Mouse (Mus musculus): ENCODE measurements around the gene Grcc10. TPM values are rescaled to one million over a fixed set of nuclear protein-coding genes. Genes with fewer than 3 reads are reported as not detected.

Grcc10 gene
- polyA plus RNA-seq (2012; fragmentation: generic; extraction: Trizol) = 287 TPM

DNA sequence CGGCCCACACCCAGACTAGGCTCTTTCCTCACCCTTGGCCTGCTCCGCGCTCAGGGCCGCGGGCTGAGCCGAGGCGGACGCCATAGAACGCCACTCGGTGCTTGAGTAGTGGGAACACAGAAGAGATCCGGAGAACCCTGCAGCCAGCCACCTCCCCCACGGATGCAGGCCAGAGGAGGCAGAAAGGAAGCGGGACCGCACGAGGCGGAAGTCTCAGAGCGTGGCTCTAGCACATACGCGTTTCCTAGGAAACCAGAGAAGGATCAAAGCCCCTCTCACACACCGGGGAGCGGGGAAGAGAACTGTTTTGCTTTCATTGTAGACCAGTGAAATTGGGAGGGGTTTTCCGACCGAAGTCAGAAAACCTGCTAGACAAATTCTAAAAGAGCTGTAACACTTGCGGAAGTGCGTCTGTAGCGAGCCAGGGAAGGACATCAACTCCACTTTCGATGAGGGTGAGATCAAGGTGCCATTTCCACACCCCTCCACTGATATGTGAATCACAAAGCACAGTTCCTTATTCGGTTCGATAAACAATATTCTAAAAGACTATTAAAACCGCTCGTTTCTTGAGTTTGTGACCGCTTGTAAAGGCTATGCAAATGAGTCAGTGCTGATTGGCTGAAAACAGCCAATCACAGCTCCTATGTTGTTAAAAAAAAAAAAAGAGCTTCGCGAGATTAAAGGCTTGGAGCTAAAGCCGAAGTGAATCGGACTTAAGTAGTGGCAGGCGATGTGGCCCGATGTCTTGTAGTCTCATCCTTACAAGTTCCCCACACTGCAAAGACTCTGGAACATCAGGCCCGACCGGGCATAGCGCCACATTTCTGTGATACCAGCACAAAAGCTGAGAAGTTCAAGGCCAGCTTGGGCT is at the start of gene Grcc10:
Gene Grcc10, minus strand, starts transcription at position 487 of the 874 bp plus-strand sequence.
- Histone ChIP-seq H3K36me3 (ENCODE audit: control insufficient read depth, insufficient read depth) (no peaks in the 10 kb centered on the region), H3K27me3 (ENCODE audit: control insufficient read depth, insufficient read depth, insufficient read length) (no peaks in the 10 kb centered on the region), H3K4me3 (peak within 1 kb of the TSS; percentile 67), H3ac (ENCODE audit: control insufficient read depth, insufficient read length) (peak within 1 kb of the TSS; percentile 47), H3K79me2 (ENCODE audit: control insufficient read depth, insufficient read depth) (no peaks in the 10 kb centered on the region), H3K4me2 (ENCODE audit: low read depth) (peak within 1 kb of the TSS; percentile 89)
- TF ChIP-seq TCF12 (IDR thresholded peaks at IDR 0.05; ENCODE audit: insufficient read depth, poor library complexity, severe bottlenecking) = no peak
- no peak for TF ChIP-seq E2F4 (IDR thresholded peaks at IDR 0.05; ENCODE audit: insufficient read depth)
- TF ChIP-seq SRF (IDR thresholded peaks at IDR 0.05; ENCODE audit: control insufficient read depth, insufficient read length, low read depth) = no peak
- TF ChIP-seq POLR2A (IDR thresholded peaks at IDR 0.05; ENCODE audit: insufficient read length, low read depth) = peak; percentile 92
- peak; percentile 53; the same call in 1 of the 2 replicates for TF ChIP-seq CEBPB (IDR thresholded peaks at IDR 0.05; ENCODE audit: insufficient read depth, poor library complexity, severe bottlenecking)
- TF ChIP-seq USF1 (IDR thresholded peaks at IDR 0.05; ENCODE audit: low read depth) = no peak
- peak; percentile 87 for TF ChIP-seq POLR2AphosphoS2 (IDR thresholded peaks at IDR 0.05; ENCODE audit: insufficient read length, low read depth)

DNA sequence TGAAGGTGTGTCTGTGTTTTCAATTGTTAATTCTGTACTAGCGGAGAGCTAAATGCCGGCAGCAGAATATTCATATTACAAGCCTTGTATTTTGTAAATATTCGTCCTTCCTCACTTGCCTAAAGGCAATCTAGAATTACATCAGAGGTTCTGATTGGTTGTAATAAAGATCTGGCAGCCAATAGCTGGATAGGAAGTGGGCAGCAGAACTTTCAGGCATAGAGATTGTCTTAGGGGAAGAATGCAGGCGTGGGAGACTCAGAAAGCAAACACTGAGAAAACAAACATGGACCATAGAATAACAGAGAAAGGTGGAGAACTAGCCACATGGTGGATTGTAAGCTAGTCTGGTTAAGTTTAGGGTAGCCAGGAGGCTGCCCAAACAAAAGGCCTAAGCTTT is 48.9 kb upstream of the Grcc10 start:
- H3K36me3 ChIP-seq (ENCODE audit: control insufficient read depth, insufficient read depth) = no peaks in the 10 kb centered on the region
- H3K4me3 ChIP-seq = no peak overlapping the region
- no peaks in the 10 kb centered on the region for H3K27me3 ChIP-seq (ENCODE audit: control insufficient read depth, insufficient read depth, insufficient read length)
- no peak overlapping the region for H3ac ChIP-seq (ENCODE audit: control insufficient read depth, insufficient read length)
- TF ChIP-seq USF1 (IDR thresholded peaks at IDR 0.05; ENCODE audit: low read depth) = no peak
- no peak for TF ChIP-seq REST (IDR thresholded peaks at IDR 0.05; ENCODE audit: insufficient read depth, insufficient read length)
- TF ChIP-seq POLR2AphosphoS2 (IDR thresholded peaks at IDR 0.05; ENCODE audit: insufficient read length, low read depth) = no peak
- TF ChIP-seq MAX (IDR thresholded peaks at IDR 0.05; ENCODE audit: low read depth) = no peak
- TF ChIP-seq MYOG (IDR thresholded peaks at IDR 0.05; ENCODE audit: control insufficient read depth in 1 of 3, insufficient read depth in 1 of 3, insufficient read length in 2 of 3, low read depth in 2 of 3) = no peak
- TF ChIP-seq TCF3 (IDR thresholded peaks at IDR 0.05; ENCODE audit: insufficient read length, low read depth) = no peak
- TF ChIP-seq E2F4 (IDR thresholded peaks at IDR 0.05; ENCODE audit: insufficient read depth) = no peak
- no peak for TF ChIP-seq CEBPB (IDR thresholded peaks at IDR 0.05; ENCODE audit: insufficient read depth, poor library complexity, severe bottlenecking)
- TF ChIP-seq SRF (IDR thresholded peaks at IDR 0.05; ENCODE audit: control insufficient read depth, insufficient read length, low read depth) = no peak
- TF ChIP-seq TCF12 (IDR thresholded peaks at IDR 0.05; ENCODE audit: insufficient read depth, poor library complexity, severe bottlenecking) = no peak
- TF ChIP-seq POLR2A (IDR thresholded peaks at IDR 0.05; ENCODE audit: insufficient read length, low read depth) = no peak
- TF ChIP-seq MYOD1 (IDR thresholded peaks at IDR 0.05; ENCODE audit: control insufficient read depth in 1 of 3, insufficient read length in 2 of 3, low read depth in 2 of 3) = no peak
- no peak overlapping the region for H3K4me2 ChIP-seq (ENCODE audit: low read depth)
- no peaks in the 10 kb centered on the region for H3K79me2 ChIP-seq (ENCODE audit: control insufficient read depth, insufficient read depth)

DNA sequence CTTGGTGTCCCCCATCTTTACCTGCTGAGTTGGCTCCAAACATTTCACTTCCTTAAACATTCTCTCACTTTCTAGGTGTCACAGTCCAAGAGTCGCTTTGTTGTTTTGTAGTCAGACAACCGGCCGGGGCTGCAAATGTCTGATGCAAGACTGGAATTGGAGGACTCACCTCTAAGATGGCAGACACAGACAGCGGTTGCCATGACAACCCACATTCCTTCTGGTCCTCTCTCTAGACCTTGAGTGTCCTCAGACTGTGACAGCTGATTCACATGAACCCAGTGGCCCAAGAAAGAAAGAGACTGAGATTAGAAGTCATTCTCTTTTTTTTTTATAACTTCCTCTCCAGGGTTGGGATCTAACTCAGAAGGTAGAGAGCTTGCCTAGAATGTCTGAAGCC is 48.3 kb upstream of the Grcc10 start:
- Histone ChIP-seq H3ac (ENCODE audit: control insufficient read depth, insufficient read length) (no peak overlapping the region), H3K36me3 (ENCODE audit: control insufficient read depth, insufficient read depth) (no peaks in the 10 kb centered on the region), H3K79me2 (ENCODE audit: control insufficient read depth, insufficient read depth) (no peaks in the 10 kb centered on the region), H3K27me3 (ENCODE audit: control insufficient read depth, insufficient read depth, insufficient read length) (no peaks in the 10 kb centered on the region), H3K4me2 (ENCODE audit: low read depth) (no peak overlapping the region), H3K4me3 (no peak overlapping the region)
- no peak for TF ChIP-seq TCF3 (IDR thresholded peaks at IDR 0.05; ENCODE audit: insufficient read length, low read depth)
- no peak for TF ChIP-seq CEBPB (IDR thresholded peaks at IDR 0.05; ENCODE audit: insufficient read depth, poor library complexity, severe bottlenecking)
- no peak for TF ChIP-seq TCF12 (IDR thresholded peaks at IDR 0.05; ENCODE audit: insufficient read depth, poor library complexity, severe bottlenecking)
- TF ChIP-seq E2F4 (IDR thresholded peaks at IDR 0.05; ENCODE audit: insufficient read depth) = no peak
- no peak for TF ChIP-seq USF1 (IDR thresholded peaks at IDR 0.05; ENCODE audit: low read depth)
- no peak for TF ChIP-seq MYOG (IDR thresholded peaks at IDR 0.05; ENCODE audit: control insufficient read depth in 1 of 3, insufficient read depth in 1 of 3, insufficient read length in 2 of 3, low read depth in 2 of 3)
- no peak for TF ChIP-seq MAX (IDR thresholded peaks at IDR 0.05; ENCODE audit: low read depth)
- no peak for TF ChIP-seq SRF (IDR thresholded peaks at IDR 0.05; ENCODE audit: control insufficient read depth, insufficient read length, low read depth)
- no peak for TF ChIP-seq POLR2A (IDR thresholded peaks at IDR 0.05; ENCODE audit: insufficient read length, low read depth)
- TF ChIP-seq REST (IDR thresholded peaks at IDR 0.05; ENCODE audit: insufficient read depth, insufficient read length) = no peak
- TF ChIP-seq POLR2AphosphoS2 (IDR thresholded peaks at IDR 0.05; ENCODE audit: insufficient read length, low read depth) = no peak
- TF ChIP-seq MYOD1 (IDR thresholded peaks at IDR 0.05; ENCODE audit: control insufficient read depth in 1 of 3, insufficient read length in 2 of 3, low read depth in 2 of 3) = no peak

DNA sequence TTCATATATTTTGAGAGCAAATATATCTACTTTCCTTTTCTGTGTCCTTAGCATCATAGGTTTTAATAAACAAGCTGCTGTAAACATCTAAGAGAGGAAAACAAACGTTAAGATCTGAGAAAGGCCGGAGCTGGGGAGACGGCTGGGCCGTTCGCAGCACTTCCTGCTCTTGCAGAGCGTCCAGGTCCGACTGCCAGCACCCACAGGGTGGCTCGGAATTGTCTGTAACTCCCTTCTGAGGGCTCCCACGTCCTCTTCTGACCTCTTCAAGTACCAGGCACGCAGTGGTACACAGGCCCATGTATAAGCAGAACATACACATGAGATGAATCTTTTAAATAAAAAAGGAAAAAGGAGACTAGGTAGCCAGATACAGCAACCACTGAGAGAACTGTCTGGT is 46.5 kb upstream of the Grcc10 start:
- Histone ChIP-seq H3K79me2 (ENCODE audit: control insufficient read depth, insufficient read depth) (no peaks in the 10 kb centered on the region), H3K27me3 (ENCODE audit: control insufficient read depth, insufficient read depth, insufficient read length) (no peaks in the 10 kb centered on the region), H3ac (ENCODE audit: control insufficient read depth, insufficient read length) (no peak overlapping the region), H3K4me2 (ENCODE audit: low read depth) (no peak overlapping the region), H3K4me3 (no peak overlapping the region), H3K36me3 (ENCODE audit: control insufficient read depth, insufficient read depth) (no peaks in the 10 kb centered on the region)
- TF ChIP-seq SRF (IDR thresholded peaks at IDR 0.05; ENCODE audit: control insufficient read depth, insufficient read length, low read depth) (no peak), MAX (IDR thresholded peaks at IDR 0.05; ENCODE audit: low read depth) (no peak), POLR2A (IDR thresholded peaks at IDR 0.05; ENCODE audit: insufficient read length, low read depth) (no peak), CEBPB (IDR thresholded peaks at IDR 0.05; ENCODE audit: insufficient read depth, poor library complexity, severe bottlenecking) (no peak), POLR2AphosphoS2 (IDR thresholded peaks at IDR 0.05; ENCODE audit: insufficient read length, low read depth) (no peak), TCF3 (IDR thresholded peaks at IDR 0.05; ENCODE audit: insufficient read length, low read depth) (no peak), MYOG (IDR thresholded peaks at IDR 0.05; ENCODE audit: control insufficient read depth in 1 of 3, insufficient read depth in 1 of 3, insufficient read length in 2 of 3, low read depth in 2 of 3) (no peak), REST (IDR thresholded peaks at IDR 0.05; ENCODE audit: insufficient read depth, insufficient read length) (no peak), E2F4 (IDR thresholded peaks at IDR 0.05; ENCODE audit: insufficient read depth) (no peak), USF1 (IDR thresholded peaks at IDR 0.05; ENCODE audit: low read depth) (no peak), MYOD1 (IDR thresholded peaks at IDR 0.05; ENCODE audit: control insufficient read depth in 1 of 3, insufficient read length in 2 of 3, low read depth in 2 of 3) (no peak), TCF12 (IDR thresholded peaks at IDR 0.05; ENCODE audit: insufficient read depth, poor library complexity, severe bottlenecking) (no peak)
